Mouse (Mus musculus) cerebellum, adult 11-12 months (tissue): ENCODE measurements around the gene Col16a1.

Experiments
- DNase-seq: peaks from one replicate; pipeline ENCODE4 v3.0.0; 2022

Gene Col16a1

DNA sequence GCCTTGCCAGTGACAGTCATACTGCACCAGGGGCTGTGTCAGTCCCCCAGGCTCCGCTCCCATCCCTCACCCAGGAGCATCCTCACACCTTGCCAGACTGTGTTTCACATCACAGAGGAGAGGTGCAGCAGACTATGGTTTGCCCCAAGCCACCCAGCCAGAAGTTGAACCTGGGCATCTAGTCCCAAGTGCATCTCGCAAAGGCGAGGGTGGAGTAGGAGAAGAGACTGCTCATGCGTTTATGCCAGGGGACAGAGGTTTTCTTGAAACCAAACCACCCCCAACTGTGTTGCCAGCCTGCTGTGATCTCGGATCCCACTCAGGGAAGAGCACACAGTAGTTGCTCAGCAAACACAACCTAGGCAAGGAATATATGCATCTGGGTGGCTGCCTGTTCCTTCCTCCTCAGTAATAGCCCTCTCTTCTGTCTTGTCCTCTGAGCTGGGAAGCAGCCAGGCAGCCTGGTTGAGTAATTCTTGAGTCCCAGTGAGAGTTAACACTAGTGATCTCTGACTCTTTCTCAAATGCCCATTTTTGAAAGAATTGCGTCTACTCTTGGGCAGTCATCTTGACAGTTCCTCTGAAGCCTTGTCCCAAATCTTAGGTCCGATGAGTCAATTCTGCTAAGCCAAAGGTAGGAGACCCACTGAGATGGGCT is 83.9 kb downstream of the Col16a1 start:
- DNase-seq, result no peak

DNA sequence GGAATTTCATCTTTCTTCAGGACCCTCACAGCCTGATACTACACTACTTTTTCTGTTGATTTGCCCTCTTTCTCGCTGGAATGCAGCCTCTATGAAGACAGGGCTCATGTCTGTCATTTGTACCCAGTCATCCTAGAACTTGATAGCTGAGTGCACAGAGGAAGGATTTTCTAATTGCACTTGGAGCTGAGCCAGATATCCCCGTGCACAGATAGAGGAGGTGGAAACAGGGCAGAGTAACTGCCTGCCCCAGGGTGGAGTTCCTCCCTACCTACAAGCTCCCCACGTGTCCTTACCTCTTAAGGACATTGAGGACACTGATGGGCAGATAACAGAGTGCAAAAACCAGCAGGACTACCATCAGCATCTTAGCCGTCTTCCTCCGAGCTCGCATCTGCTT is 85.8 kb downstream of the Col16a1 start:
- DNase-seq, result no peak

DNA sequence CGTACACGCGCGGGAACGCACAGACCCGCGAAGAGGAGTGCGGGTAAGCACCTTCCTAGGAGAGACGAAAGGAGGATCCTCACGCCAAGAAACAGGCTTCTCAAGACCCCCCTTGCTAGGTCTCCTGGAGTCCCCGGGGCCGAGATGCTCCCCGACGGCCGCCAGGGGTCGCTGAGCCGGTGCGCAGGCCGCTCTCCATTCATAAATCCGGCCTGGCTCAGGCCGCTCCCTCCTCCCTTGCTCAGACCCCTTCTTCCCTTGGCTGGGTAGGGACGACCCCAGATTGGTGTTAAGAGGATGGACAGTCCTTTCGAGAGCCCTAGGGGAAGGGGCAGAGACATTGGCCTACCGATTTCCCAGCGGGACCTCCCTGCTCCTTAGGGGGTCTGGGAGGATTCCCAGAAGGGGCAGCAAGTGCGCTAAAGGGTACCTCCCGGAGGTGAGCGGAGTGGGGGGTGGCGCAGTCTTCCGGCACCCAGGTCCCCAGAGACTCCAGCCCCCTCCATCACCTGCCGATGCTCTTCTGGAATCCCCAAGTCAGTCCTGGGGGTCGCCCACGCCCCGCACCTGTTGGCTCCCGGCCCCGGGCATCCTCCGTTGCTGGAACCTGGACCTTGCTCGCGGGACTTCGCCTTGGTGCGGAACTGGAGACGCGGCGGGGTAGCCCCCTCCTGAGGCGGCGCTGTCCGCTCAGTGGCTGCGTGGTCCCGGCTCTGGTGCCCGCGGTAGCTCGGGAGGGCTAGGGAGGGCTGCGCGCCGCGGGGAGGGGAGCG is 91.0 kb downstream of the Col16a1 start:
- DNase-seq, result no peak

DNA sequence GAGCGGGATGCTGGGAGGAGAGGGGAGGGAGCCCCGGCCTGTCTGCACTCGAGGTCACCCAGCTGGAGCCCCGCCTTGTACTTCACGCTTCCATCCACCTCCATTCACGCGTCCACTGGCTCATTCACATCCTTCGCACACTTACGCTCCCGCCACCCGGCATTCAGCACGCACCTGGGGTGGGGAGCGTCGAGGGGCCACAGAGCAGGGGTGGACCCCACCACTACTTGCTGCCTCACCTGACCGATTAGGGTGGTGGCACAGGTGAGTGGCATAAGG is 91.5 kb downstream of the Col16a1 start, which contains the start of gene Hcrtr1:
TSS of gene Hcrtr1 (minus strand) at position 146 of the 279 bp plus-strand sequence.
- DNase-seq, result no peak

DNA sequence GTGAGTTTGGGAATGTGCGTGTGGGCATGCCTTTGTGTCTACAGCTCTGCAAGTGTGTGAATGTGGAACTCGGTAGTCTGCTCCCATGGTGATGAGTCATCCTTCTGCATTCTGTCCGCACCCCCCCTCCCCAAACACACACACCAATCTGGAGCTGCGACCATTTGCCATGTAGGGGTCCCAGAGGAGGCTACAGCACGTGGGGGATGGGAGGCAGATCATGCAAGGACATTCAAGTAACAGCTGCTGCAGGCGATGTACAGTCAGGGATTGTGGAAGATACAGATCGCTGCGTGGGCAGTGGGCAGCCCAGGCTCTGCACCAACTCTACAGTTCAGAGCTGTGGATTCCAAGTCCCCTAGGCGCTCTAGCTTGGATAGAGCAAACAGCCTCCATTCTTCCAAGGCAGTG is 93.4 kb downstream of the Col16a1 start:
- DNase-seq, result no peak

- DNase-seq, result no peak
Measured at GRCm38 (mm10) chr4:130141786-130142185, 94.1 kb downstream of the Col16a1 start.

- DNase-seq, result no peak
Measured at GRCm38 (mm10) chr4:130148405-130148804, 100.8 kb downstream of the Col16a1 start.
